Mouse (Mus musculus): ENCODE measurements at regions not wholly inside any gene's neighbourhood (a gene's known extent, or its start where the extent isn't known, plus 50 kb on each side); places are given as distances from the start of the nearest gene placed in this dataset.

- no peak for TF ChIP-seq POLR2A (IDR thresholded peaks at IDR 0.05; ENCODE audit: extremely low read depth, insufficient read depth, low read length)
- no peak for TF ChIP-seq CTCF (IDR thresholded peaks at IDR 0.05; ENCODE audit: low read depth, low read length)
Observed at GRCm38 (mm10) chr11:112264077-112264476, 517.9 kb upstream of the Sox9 start.
